Mouse (Mus musculus) neural tube, embryonic 11.5 days (tissue): Measurements from ENCODE around the gene Rnf123. TPM values are rescaled to one million over a fixed set of nuclear protein-coding genes. Genes with fewer than 3 reads are reported as not detected.

ENCODE experiments used
- ATAC-seq: fragments of 200-750 bp; cut with Nextera tagmentation; 2 replicates; pipeline ENCODE4 v1.8.0; 2017; ENCODE audit warnings: moderate number of reproducible peaks, mild to moderate bottlenecking, moderate TSS enrichment, moderate library complexity; ENCODE audit not compliant: insufficient read depth, low FRiP score, low TSS enrichment
- DNase-seq: peaks from one replicate; pipeline ENCODE4 v3.0.0-alpha.2; 2015; ENCODE audit warnings: low spot score
- H3K27ac ChIP-seq: fragments of 300-500 bp; sonication (generic); 2 replicates; pipeline ENCODE4 v1.5.1; 2014; ENCODE audit warnings: low read depth, mild to moderate bottlenecking, low read length
- H3K27me3 ChIP-seq: fragments of 300-500 bp; sonication (generic); 2 replicates; pipeline ENCODE4 v1.6.1; 2014; ENCODE audit warnings: mild to moderate bottlenecking, low read length, mixed read lengths; ENCODE audit not compliant: control insufficient read depth, insufficient read depth
- H3K36me3 ChIP-seq: fragments of 300-500 bp; sonication (generic); 2 replicates; pipeline ENCODE4 v1.6.1; 2014; ENCODE audit warnings: mild to moderate bottlenecking, low read length, moderate library complexity, mixed read lengths; ENCODE audit not compliant: control insufficient read depth, insufficient read depth
- H3K4me1 ChIP-seq: fragments of 300-500 bp; sonication (generic); 2 replicates; pipeline ENCODE4 v1.6.1; 2014; ENCODE audit warnings: low read length, mixed read lengths; ENCODE audit not compliant: control insufficient read depth, insufficient read depth
- H3K4me2 ChIP-seq: fragments of 300-500 bp; sonication (generic); 2 replicates; pipeline ENCODE4 v1.6.1; 2014; ENCODE audit warnings: low read depth, mild to moderate bottlenecking, moderate library complexity
- H3K4me3 ChIP-seq: fragments of 300-500 bp; sonication (generic); 2 replicates; pipeline ENCODE4 v1.5.1; 2014; ENCODE audit warnings: low read depth, low read length
- H3K9ac ChIP-seq: fragments of 300-500 bp; sonication (generic); 2 replicates; pipeline ENCODE4 v1.6.1; 2014; ENCODE audit warnings: mild to moderate bottlenecking, low read length
- H3K9me3 ChIP-seq: fragments of 300-500 bp; sonication (generic); 2 replicates; pipeline ENCODE4 v1.6.1; 2016; ENCODE audit warnings: low read length; ENCODE audit not compliant: control insufficient read depth
- whole genome bisulfite sequencing: fragments of 180-500 bp; shearing (Covaris S2); extraction: QIAGEN DNeasy Blood & Tissue Kit; methylation state at CpG from one replicate; pipeline ENCODE4 v1.1.7; 2014; 5-methylcytosine and 5-hydroxymethylcytosine counted together
- polyA plus RNA-seq: library from polyadenylated mRNA; unstranded; fragments of >200 nt; fragmentation: Nextera tagmentation; extraction: Ambion mirVana; gene quantifications from 2 replicates; pipeline ENCODE4 v1.2.1, GENCODE M21; 2014

The Rnf123 gene
- polyA plus RNA-seq, 1 experiment from 2014 or later = 31.6 TPM

DNA sequence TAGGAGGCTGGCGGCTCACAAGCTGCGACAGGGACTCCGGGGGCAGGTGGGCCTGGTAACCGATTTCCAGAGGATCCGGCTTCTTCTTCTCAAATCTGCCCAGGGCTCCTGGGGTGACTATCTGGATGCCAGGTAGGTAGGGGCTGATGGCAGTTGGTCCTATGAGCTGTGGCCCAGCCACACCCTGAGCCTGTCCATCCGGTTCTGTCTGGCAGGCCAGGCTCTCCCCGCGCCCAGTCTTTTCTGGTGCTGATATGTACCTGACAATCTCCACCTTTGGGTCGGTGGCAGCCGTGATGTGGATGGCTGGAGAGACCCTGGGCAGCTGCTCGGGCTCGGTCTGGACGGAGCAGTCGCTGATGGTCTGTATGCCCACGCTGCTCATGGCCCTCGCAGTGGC lies 27.0 kb upstream of the Rnf123 start:
- no peak overlapping the region for H3K27ac ChIP-seq
- ATAC-seq (no peak), DNase-seq (no peak)
- peaks cover 2% of the 10 kb centered on the region; the same call in 1 of the 2 replicates for H3K36me3 ChIP-seq
- 91% methylated on average over 16 of the region's 16 CpGs for WGBS
- no peak overlapping the region for H3K4me2 ChIP-seq
- H3K4me1 ChIP-seq = 0 out of 2 replicates have a peak, but pooled peaks cover 2% of the 10 kb centered on the region
- no peaks in the 10 kb centered on the region for H3K27me3 ChIP-seq
- H3K4me3 ChIP-seq = no peak overlapping the region
- no peak overlapping the region for H3K9ac ChIP-seq
- no peaks in the 10 kb centered on the region for H3K9me3 ChIP-seq

- Histone ChIP-seq H3K9ac (no peak overlapping the region), H3K9me3 (no peaks in the 10 kb centered on the region), H3K36me3 (no peaks in the 10 kb centered on the region), H3K4me1 (0 out of 2 replicates have a peak, but pooled peaks cover 5% of the 10 kb centered on the region), H3K27me3 (no peaks in the 10 kb centered on the region), H3K4me3 (no peak overlapping the region), H3K4me2 (no peak overlapping the region), H3K27ac (no peak overlapping the region)
- DNase-seq (no peak), ATAC-seq (no peak)
- whole genome bisulfite sequencing = 90% methylated on average over 16 of the region's 16 CpGs
Observed at GRCm38 (mm10) chr9:108107867-108108266, 24.7 kb upstream of the Rnf123 start.

DNA sequence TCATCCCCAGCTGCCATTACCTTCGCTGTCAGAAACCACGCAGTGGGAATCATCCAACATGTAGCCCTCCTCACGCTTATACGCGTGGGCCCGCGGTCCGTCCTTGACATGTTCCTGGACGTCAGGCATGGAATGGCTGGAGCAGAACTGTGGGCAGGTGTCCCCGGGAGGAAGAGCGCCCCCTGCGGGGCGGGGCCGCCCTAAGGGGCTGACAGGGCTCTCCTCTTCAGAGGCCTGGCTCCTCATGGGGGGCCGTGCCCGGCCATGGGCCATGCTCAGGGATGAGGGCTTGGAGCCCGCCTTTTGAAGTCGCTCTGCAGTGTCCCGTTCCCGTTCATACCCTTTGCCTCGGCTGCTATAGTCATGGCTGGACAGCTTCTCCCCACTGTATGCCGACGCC lies 22.9 kb upstream of the Rnf123 start:
- no peaks in the 10 kb centered on the region for H3K36me3 ChIP-seq
- WGBS = 87% methylated on average over 23 of the region's 23 CpGs
- no peak overlapping the region for H3K4me3 ChIP-seq
- H3K27ac ChIP-seq = no peak overlapping the region
- DNase-seq = no peak
- H3K27me3 ChIP-seq = no peaks in the 10 kb centered on the region
- no peak for ATAC-seq
- no peaks in the 10 kb centered on the region for H3K9me3 ChIP-seq
- H3K9ac ChIP-seq = no peak overlapping the region
- H3K4me2 ChIP-seq = no peak overlapping the region
- 0 out of 2 replicates have a peak, but pooled peaks cover 5% of the 10 kb centered on the region for H3K4me1 ChIP-seq

DNA sequence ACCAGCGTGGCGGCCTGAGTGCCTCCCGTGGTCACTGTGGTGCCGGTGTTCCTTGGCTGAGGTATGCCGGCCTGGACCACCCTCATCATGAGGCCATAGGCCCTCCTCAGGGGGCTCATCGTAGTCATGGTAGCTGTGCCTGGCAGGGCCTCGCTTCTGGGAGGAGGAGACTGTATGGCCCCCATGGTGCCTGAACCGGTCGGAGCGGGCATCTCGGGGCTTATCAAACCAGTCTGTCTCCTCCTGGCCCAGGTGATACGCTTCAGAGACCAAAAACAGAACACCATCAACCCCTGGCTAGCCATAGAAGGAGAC lies 22.4 kb upstream of the Rnf123 start:
- DNase-seq = no peak
- 0 out of 2 replicates have a peak, but pooled peaks cover 5% of the 10 kb centered on the region for H3K4me1 ChIP-seq
- H3K27me3 ChIP-seq = no peaks in the 10 kb centered on the region
- H3K36me3 ChIP-seq = no peaks in the 10 kb centered on the region
- no peak overlapping the region for H3K27ac ChIP-seq
- 78% methylated on average over 12 of the region's 12 CpGs for WGBS
- no peak for ATAC-seq
- no peak overlapping the region for H3K4me3 ChIP-seq
- H3K9me3 ChIP-seq = no peaks in the 10 kb centered on the region
- H3K9ac ChIP-seq = peak overlapping the region; percentile 11; the same call in 1 of the 2 replicates
- H3K4me2 ChIP-seq = no peak overlapping the region

DNA sequence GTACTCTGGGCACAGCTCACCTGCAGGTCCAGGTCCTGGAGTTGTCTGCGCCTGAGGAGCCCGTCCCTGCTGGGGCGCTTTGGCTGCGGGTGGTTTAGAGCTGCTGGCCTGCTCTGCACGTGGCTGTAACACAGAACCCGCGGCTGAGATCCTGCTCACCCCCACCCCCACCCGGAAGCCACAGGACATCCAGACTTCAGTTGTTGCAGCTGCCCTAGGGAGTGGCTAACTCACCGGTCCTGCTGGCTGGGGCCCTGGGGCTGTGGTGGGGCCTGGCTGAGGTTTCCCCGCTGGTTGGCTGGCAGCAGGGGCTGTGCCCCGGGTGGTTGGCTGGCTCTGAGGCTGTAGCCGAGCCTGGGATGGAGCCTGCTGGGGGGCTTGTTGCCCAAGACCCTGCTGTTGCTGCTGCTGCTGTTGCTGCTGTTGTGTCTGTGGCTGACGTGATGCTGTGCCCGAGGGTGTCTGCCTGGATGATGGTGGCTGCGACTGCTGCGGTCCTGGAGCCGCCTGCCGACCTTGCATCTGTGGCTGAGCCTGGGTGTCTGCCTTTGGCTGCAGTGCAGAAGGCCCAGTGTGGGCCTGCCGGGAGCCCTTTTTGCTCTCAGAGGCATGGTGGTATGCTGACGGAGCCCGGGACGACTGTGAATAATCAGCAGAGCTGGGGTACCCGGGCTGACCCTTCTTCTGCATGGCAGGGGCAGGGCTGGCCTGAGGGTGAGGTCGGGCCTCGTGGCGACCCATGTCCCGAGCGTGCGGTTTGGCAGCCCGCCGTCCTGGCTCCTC lies 21.8 kb upstream of the Rnf123 start:
- Histone ChIP-seq H3K9ac (peak overlapping the region; percentile 11; the same call in 1 of the 2 replicates), H3K27me3 (no peaks in the 10 kb centered on the region), H3K27ac (0 out of 2 replicates have a peak overlapping the region, but pooled peaks have one; percentile 8), H3K36me3 (no peaks in the 10 kb centered on the region), H3K4me1 (0 out of 2 replicates have a peak, but pooled peaks cover 5% of the 10 kb centered on the region), H3K4me3 (no peak overlapping the region), H3K4me2 (peak overlapping the region; percentile 12; the same call in 1 of the 2 replicates), H3K9me3 (no peaks in the 10 kb centered on the region)
- ATAC-seq = no peak
- WGBS = 40% methylated on average over 31 of the region's 31 CpGs
- DNase-seq = peak; percentile 33

- no peak overlapping the region for H3K4me3 ChIP-seq
- H3K4me1 ChIP-seq = peaks cover 4% of the 10 kb centered on the region; the same call in 1 of the 2 replicates
- no peak for DNase-seq
- no peak for ATAC-seq
- H3K9ac ChIP-seq = no peak overlapping the region
- H3K27me3 ChIP-seq = no peaks in the 10 kb centered on the region
- no peak overlapping the region for H3K27ac ChIP-seq
- 0 out of 2 replicates have a peak, but pooled peaks cover 2% of the 10 kb centered on the region for H3K36me3 ChIP-seq
- no peaks in the 10 kb centered on the region for H3K9me3 ChIP-seq
- 82% methylated on average over 8 of the region's 8 CpGs for WGBS
- no peak overlapping the region for H3K4me2 ChIP-seq
Observed at GRCm38 (mm10) chr9:108099619-108100018, 16.5 kb upstream of the Rnf123 start.

GRCm38 (mm10) chr9:108095949-108096712 lies 13.0 kb upstream of the Rnf123 start:
- Histone ChIP-seq H3K27me3 (no peaks in the 10 kb centered on the region), H3K4me3 (no peak overlapping the region), H3K9me3 (no peaks in the 10 kb centered on the region), H3K36me3 (peaks cover 8% of the 10 kb centered on the region), H3K4me1 (peaks cover 10% of the 10 kb centered on the region), H3K9ac (no peak overlapping the region), H3K27ac (no peak overlapping the region), H3K4me2 (no peak overlapping the region)
- DNase-seq (no peak), ATAC-seq (no peak)
- 65% methylated on average over 10 of the region's 10 CpGs for WGBS

- Histone ChIP-seq H3K4me1 (peaks cover 10% of the 10 kb centered on the region), H3K4me2 (peak overlapping the region; percentile 92), H3K27ac (no peak overlapping the region), H3K4me3 (peak overlapping the region; percentile 76), H3K9me3 (no peaks in the 10 kb centered on the region), H3K27me3 (no peaks in the 10 kb centered on the region), H3K9ac (no peak overlapping the region), H3K36me3 (peaks cover 8% of the 10 kb centered on the region)
- DNase-seq (peak; percentile 77), ATAC-seq (no peak)
- WGBS = 15% methylated on average over 3 of the region's 3 CpGs
Observed at GRCm38 (mm10) chr9:108095518-108095917, 12.4 kb upstream of the Rnf123 start.
